Mouse (Mus musculus): ENCODE measurements around the gene Ptgs2. TPM values are rescaled to one million over a fixed set of nuclear protein-coding genes. Genes with fewer than 3 reads are reported as not detected.

The Ptgs2 gene
- polyA plus RNA-seq, 1 experiment from 2014 or later: 0.54 TPM

DNA sequence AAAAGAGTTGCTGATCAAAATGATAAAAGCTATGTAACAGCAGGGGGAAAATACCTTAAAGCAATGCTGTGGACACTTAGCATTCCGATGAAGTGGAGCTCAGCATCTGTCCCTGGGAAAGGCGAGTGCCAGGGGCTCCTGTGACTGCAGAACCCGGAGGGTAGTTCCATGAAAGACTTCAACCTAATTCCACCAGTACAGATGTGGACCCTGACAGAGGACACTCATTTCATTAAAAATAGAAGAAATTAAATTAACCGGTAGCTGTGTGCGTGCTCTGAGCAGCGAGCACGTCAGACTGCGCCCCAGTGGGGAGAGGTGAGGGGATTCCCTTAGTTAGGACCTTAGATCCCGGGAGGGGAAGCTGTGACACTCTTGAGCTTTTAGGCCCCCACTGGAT is 457 bp upstream of the Ptgs2 start:
- Histone ChIP-seq H3K4me3 (ENCODE audit: low read depth, low read length) (peak overlapping the region; percentile 48), H3K9me3 (ENCODE audit: control insufficient read depth, low read length) (no peaks in the 10 kb centered on the region), H3K27me3 (replicated peaks; ENCODE audit: control insufficient read depth, insufficient read depth, low read length) (no peaks in the 10 kb centered on the region), H3K4me2 (ENCODE audit: low read depth, low read length) (peak overlapping the region; percentile 87), H3K4me1 (ENCODE audit: control insufficient read depth, insufficient read depth, low read length) (peaks cover 4% of the 10 kb centered on the region; the same call in 1 of the 2 replicates), H3K9ac (ENCODE audit: low read depth, low read length) (peak overlapping the region; percentile 63), H3K27ac (replicated peaks; ENCODE audit: low read depth, low read length) (no peak overlapping the region), H3K36me3 (ENCODE audit: control insufficient read depth, insufficient read depth, low read length) (no peaks in the 10 kb centered on the region)
- WGBS: 2% methylated on average over 9 of the region's 9 CpGs
- DNase-seq (ENCODE audit: low spot score) (peak; percentile 3), ATAC-seq (ENCODE audit: low read depth) (no peak; the same call in 1 of the 2 replicates)

DNA sequence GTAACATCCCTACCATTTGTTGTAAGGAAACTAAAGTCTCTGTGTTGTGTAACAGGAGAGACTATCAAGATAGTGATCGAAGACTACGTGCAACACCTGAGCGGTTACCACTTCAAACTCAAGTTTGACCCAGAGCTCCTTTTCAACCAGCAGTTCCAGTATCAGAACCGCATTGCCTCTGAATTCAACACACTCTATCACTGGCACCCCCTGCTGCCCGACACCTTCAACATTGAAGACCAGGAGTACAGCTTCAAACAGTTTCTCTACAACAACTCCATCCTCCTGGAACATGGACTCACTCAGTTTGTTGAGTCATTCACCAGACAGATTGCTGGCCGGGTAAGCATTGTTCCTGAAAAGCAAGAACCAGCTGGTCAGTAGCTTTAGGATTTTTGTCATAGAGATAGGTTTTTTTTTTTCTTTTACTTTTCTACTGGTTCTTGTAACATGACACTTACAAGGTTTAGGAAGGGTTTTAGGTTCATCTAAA is 4.4 kb downstream of the Ptgs2 start:
- Histone ChIP-seq H3K9me3 (ENCODE audit: control insufficient read depth, low read length) (no peaks in the 10 kb centered on the region), H3K4me2 (ENCODE audit: low read depth, low read length) (no peak overlapping the region), H3K27me3 (replicated peaks; ENCODE audit: control insufficient read depth, insufficient read depth, low read length) (no peaks in the 10 kb centered on the region), H3K4me3 (ENCODE audit: low read depth, low read length) (no peak overlapping the region), H3K9ac (ENCODE audit: low read depth, low read length) (no peak overlapping the region), H3K27ac (replicated peaks; ENCODE audit: low read depth, low read length) (no peak overlapping the region), H3K4me1 (ENCODE audit: control insufficient read depth, insufficient read depth, low read length) (peaks cover 4% of the 10 kb centered on the region; the same call in 1 of the 2 replicates), H3K36me3 (ENCODE audit: control insufficient read depth, insufficient read depth, low read length) (no peaks in the 10 kb centered on the region)
- WGBS: 86% methylated on average over 6 of the region's 6 CpGs
- no peak for ATAC-seq (ENCODE audit: low read depth)
- no peak for DNase-seq (ENCODE audit: low spot score)

DNA sequence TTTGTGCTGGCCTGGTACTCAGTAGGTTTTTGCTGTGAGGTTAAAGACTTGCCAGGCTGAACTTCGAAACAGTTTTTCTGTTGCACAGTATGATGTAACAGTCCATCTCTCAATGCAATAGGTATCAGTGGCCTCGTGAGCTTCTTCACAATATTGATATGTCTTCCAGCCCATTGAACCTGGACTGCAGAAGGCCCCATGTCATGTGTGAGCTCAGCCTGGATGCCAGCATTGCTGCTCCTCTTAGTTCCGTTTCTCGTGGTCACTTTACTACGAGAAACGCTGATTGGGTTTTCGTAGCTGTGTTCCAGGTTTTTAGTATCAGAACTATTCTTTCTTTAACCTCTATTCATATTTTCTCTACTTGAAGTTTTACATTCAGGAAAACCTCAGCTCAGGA is 6.9 kb downstream of the Ptgs2 start:
- no peaks in the 10 kb centered on the region for H3K9me3 ChIP-seq (ENCODE audit: control insufficient read depth, low read length)
- no peak overlapping the region for H3K9ac ChIP-seq (ENCODE audit: low read depth, low read length)
- H3K27me3 ChIP-seq (replicated peaks; ENCODE audit: control insufficient read depth, insufficient read depth, low read length): no peaks in the 10 kb centered on the region
- H3K4me1 ChIP-seq (ENCODE audit: control insufficient read depth, insufficient read depth, low read length): no peaks in the 10 kb centered on the region
- ATAC-seq (ENCODE audit: low read depth) (no peak), DNase-seq (ENCODE audit: low spot score) (no peak)
- no peak overlapping the region for H3K4me2 ChIP-seq (ENCODE audit: low read depth, low read length)
- no peak overlapping the region for H3K4me3 ChIP-seq (ENCODE audit: low read depth, low read length)
- H3K27ac ChIP-seq (replicated peaks; ENCODE audit: low read depth, low read length): no peak overlapping the region
- no peaks in the 10 kb centered on the region for H3K36me3 ChIP-seq (ENCODE audit: control insufficient read depth, insufficient read depth, low read length)
- 93% methylated on average over 7 of the region's 7 CpGs for WGBS

DNA sequence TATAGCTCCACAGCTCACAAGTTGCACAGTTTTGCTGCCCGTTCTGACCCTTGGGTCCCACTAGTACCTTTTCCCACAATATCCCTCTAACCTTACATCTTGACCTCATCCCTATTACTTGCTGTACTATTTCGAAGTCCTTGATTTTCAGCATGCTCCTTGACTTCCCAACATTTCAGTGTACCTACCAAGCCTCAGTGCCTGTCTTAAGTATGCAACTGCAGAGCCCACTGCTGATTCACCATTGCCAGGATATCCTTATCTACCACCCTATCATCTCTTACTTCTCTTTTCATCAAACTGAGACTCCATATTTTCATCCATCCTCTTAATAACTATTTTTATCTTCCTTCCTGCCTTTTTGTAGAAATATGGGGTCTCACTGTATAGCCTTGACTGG is 9.8 kb downstream of the Ptgs2 start:
- Histone ChIP-seq H3K4me3 (ENCODE audit: low read depth, low read length) (no peak overlapping the region), H3K36me3 (ENCODE audit: control insufficient read depth, insufficient read depth, low read length) (no peaks in the 10 kb centered on the region), H3K9me3 (ENCODE audit: control insufficient read depth, low read length) (no peaks in the 10 kb centered on the region), H3K4me1 (ENCODE audit: control insufficient read depth, insufficient read depth, low read length) (no peaks in the 10 kb centered on the region), H3K27ac (replicated peaks; ENCODE audit: low read depth, low read length) (no peak overlapping the region), H3K9ac (ENCODE audit: low read depth, low read length) (no peak overlapping the region), H3K4me2 (ENCODE audit: low read depth, low read length) (no peak overlapping the region), H3K27me3 (replicated peaks; ENCODE audit: control insufficient read depth, insufficient read depth, low read length) (no peaks in the 10 kb centered on the region)
- ATAC-seq (ENCODE audit: low read depth) (no peak), DNase-seq (ENCODE audit: low spot score) (no peak)
- 80% methylated on average over 2 of the region's 2 CpGs for WGBS

DNA sequence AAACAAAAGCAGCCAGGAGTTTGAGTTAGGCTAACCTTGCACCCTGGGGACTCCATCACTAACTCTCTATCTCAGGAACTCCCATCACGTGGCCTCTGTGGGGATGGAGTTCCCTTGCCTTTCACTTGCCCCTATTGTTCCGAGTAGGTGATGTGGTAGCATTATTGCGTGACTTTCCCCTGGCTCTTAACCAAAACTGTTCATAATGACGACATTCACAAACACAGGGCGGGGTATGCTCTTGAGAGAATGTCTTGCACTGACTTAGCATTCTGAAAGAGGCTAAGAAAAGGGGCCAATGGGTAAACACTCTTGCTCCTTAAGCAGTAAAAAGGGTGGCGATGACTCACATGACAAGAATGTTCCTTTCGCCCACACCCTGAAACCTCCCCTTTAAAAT is 15.5 kb downstream of the Ptgs2 start:
- H3K9me3 ChIP-seq (ENCODE audit: control insufficient read depth, low read length): no peaks in the 10 kb centered on the region
- ATAC-seq (ENCODE audit: low read depth) (peak; percentile 55; the same call in 1 of the 2 replicates), DNase-seq (ENCODE audit: low spot score) (peak; percentile 48)
- WGBS: 62% methylated on average over 7 of the region's 7 CpGs
- H3K27me3 ChIP-seq (replicated peaks; ENCODE audit: control insufficient read depth, insufficient read depth, low read length): no peaks in the 10 kb centered on the region
- no peak overlapping the region for H3K27ac ChIP-seq (replicated peaks; ENCODE audit: low read depth, low read length)
- no peak overlapping the region for H3K4me3 ChIP-seq (ENCODE audit: low read depth, low read length)
- no peaks in the 10 kb centered on the region for H3K4me1 ChIP-seq (ENCODE audit: control insufficient read depth, insufficient read depth, low read length)
- no peaks in the 10 kb centered on the region for H3K36me3 ChIP-seq (ENCODE audit: control insufficient read depth, insufficient read depth, low read length)
- H3K4me2 ChIP-seq (ENCODE audit: low read depth, low read length): no peak overlapping the region
- no peak overlapping the region for H3K9ac ChIP-seq (ENCODE audit: low read depth, low read length)

DNA sequence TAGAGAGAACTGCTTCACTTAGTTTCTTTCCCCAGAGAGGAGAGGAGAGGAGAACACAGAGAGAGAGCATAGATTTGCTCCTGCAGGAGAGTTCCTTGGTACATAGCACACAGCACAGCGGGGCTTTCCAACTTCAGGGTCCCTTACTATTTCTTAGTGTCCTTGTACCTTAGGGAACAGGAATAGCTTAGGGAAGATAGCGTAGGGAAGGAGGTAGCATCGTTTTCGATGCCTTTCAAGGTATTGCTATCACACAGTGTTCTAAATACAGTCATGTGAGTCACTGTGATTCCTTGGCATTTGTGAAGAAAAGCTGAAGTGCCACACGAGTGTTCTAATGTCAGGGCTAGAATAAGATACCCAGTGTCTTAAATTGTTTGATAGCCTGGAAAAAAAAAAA is 18.5 kb downstream of the Ptgs2 start:
- Histone ChIP-seq H3K4me2 (ENCODE audit: low read depth, low read length) (no peak overlapping the region), H3K27me3 (replicated peaks; ENCODE audit: control insufficient read depth, insufficient read depth, low read length) (no peaks in the 10 kb centered on the region), H3K27ac (replicated peaks; ENCODE audit: low read depth, low read length) (no peak overlapping the region), H3K36me3 (ENCODE audit: control insufficient read depth, insufficient read depth, low read length) (no peaks in the 10 kb centered on the region), H3K4me3 (ENCODE audit: low read depth, low read length) (no peak overlapping the region), H3K9ac (ENCODE audit: low read depth, low read length) (no peak overlapping the region), H3K4me1 (ENCODE audit: control insufficient read depth, insufficient read depth, low read length) (no peaks in the 10 kb centered on the region), H3K9me3 (ENCODE audit: control insufficient read depth, low read length) (no peaks in the 10 kb centered on the region)
- DNase-seq (ENCODE audit: low spot score) (no peak), ATAC-seq (ENCODE audit: low read depth) (no peak)
- 82% methylated on average over 5 of the region's 5 CpGs for WGBS

DNA sequence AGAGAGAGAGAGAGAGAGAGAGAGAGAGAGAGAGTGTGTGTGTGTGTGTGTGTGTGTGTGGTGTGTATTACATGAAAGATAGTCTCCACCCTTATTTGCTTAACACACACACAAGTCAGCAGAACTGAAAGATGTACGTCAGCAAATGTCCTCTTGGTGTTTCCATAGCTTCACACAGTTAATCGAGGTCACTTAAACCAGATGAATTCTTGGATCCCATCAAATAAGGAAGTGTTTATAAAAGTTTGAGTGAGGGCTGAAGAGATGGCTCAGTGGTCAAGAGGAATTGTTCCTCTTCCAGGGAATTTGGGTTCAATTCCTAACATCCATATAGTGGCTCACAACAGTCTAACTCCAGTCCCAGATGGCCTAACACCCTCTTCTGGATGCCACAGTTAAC is 25.7 kb downstream of the Ptgs2 start:
- no peak for ATAC-seq (ENCODE audit: low read depth)
- no peak overlapping the region for H3K9ac ChIP-seq (ENCODE audit: low read depth, low read length)
- no peak for DNase-seq (ENCODE audit: low spot score)
- no peaks in the 10 kb centered on the region for H3K4me1 ChIP-seq (ENCODE audit: control insufficient read depth, insufficient read depth, low read length)
- H3K9me3 ChIP-seq (ENCODE audit: control insufficient read depth, low read length): peaks cover 7% of the 10 kb centered on the region; the same call in 1 of the 2 replicates
- H3K27me3 ChIP-seq (replicated peaks; ENCODE audit: control insufficient read depth, insufficient read depth, low read length): no peaks in the 10 kb centered on the region
- no peak overlapping the region for H3K4me3 ChIP-seq (ENCODE audit: low read depth, low read length)
- no peak overlapping the region for H3K27ac ChIP-seq (replicated peaks; ENCODE audit: low read depth, low read length)
- H3K4me2 ChIP-seq (ENCODE audit: low read depth, low read length): no peak overlapping the region
- H3K36me3 ChIP-seq (ENCODE audit: control insufficient read depth, insufficient read depth, low read length): no peaks in the 10 kb centered on the region
- whole genome bisulfite sequencing: 89% methylated on average over 2 of the region's 2 CpGs

DNA sequence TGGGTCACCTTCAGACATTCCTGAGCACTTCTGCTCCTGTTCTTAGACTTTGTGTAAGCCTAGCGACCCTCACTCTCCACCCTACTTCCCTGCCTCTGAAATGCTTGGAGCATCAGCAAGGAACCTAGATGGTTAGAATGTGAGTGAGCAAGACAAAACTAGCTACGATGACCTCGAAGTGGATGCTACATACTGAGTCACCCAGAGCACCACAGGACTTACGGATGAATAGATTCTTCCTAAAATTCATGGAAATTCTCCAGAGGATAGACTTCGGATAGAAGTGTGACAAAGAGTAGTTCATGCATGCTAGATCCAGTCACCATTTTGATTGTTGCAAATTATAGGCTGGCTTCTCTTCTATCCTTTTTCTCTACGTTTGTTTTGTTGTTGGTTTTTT is 30.2 kb downstream of the Ptgs2 start:
- WGBS: 83% methylated on average over 6 of the region's 6 CpGs
- no peak overlapping the region for H3K4me3 ChIP-seq (ENCODE audit: low read depth, low read length)

DNA sequence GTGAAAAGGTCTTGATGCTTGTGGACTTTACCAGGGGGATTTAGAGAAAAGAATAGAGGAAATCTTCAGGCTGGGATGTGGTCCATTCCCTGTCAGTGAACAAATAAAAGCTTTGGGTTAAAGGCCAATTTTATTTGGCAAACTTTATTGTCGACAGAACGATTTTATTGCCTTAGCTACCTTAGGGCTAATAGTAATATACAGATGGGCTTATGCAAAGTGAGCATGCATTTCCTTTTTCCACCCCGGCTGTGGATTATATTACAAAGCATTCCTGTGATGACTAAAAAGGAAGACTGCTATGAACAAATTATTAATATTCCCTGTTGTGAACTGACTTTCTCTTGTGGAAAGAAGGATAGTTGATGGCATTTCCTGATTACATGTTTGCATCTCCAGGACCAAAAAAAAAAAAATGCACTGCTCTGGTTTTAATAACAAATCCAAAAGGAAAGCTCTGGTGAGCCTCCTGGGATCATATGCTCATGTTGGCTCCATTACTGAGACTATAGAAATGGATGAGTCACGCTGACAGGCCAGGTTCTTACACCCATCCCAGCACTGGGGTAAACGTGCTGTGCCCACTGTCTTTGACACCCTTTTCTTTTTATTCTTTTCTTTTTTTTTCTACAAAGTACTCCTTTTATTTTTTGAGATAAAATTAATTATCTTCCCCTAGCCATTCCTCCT is 30.9 kb downstream of the Ptgs2 start:
- 50% methylated on average over 5 of the region's 5 CpGs for WGBS
- H3K9me3 ChIP-seq (ENCODE audit: control insufficient read depth, low read length): peaks cover 7% of the 10 kb centered on the region; the same call in 1 of the 2 replicates
- ATAC-seq (ENCODE audit: low read depth): no peak
- H3K4me1 ChIP-seq (ENCODE audit: control insufficient read depth, insufficient read depth, low read length): no peaks in the 10 kb centered on the region
- no peak overlapping the region for H3K4me2 ChIP-seq (ENCODE audit: low read depth, low read length)
- no peaks in the 10 kb centered on the region for H3K36me3 ChIP-seq (ENCODE audit: control insufficient read depth, insufficient read depth, low read length)
- no peak overlapping the region for H3K9ac ChIP-seq (ENCODE audit: low read depth, low read length)
- H3K27ac ChIP-seq (replicated peaks; ENCODE audit: low read depth, low read length): no peak overlapping the region
- H3K27me3 ChIP-seq (replicated peaks; ENCODE audit: control insufficient read depth, insufficient read depth, low read length): no peaks in the 10 kb centered on the region
- peak; percentile 54 for DNase-seq (ENCODE audit: low spot score)
- H3K4me3 ChIP-seq (ENCODE audit: low read depth, low read length): no peak overlapping the region

More for the DNA sequence above, 30.2 kb downstream of the Ptgs2 start:
- DNase-seq (ENCODE audit: low spot score) (no peak), ATAC-seq (ENCODE audit: low read depth) (no peak)
- peaks cover 7% of the 10 kb centered on the region; the same call in 1 of the 2 replicates for H3K9me3 ChIP-seq (ENCODE audit: control insufficient read depth, low read length)
- no peak overlapping the region for H3K27ac ChIP-seq (replicated peaks; ENCODE audit: low read depth, low read length)
- H3K27me3 ChIP-seq (replicated peaks; ENCODE audit: control insufficient read depth, insufficient read depth, low read length): no peaks in the 10 kb centered on the region
- no peaks in the 10 kb centered on the region for H3K4me1 ChIP-seq (ENCODE audit: control insufficient read depth, insufficient read depth, low read length)
- no peak overlapping the region for H3K4me2 ChIP-seq (ENCODE audit: low read depth, low read length)
- H3K9ac ChIP-seq (ENCODE audit: low read depth, low read length): no peak overlapping the region
- no peaks in the 10 kb centered on the region for H3K36me3 ChIP-seq (ENCODE audit: control insufficient read depth, insufficient read depth, low read length)

Data from embryonic facial prominence, embryonic 14.5 days (tissue).